Mouse (Mus musculus) embryonic fibroblast, embryonic 13.5 days (primary cell): ENCODE measurements around the gene Prdm8. TPM values are rescaled to one million over a fixed set of nuclear protein-coding genes. Genes with fewer than 3 reads are reported as not detected.

Source experiments
- H3K27ac ChIP-seq: 2 replicates; pipeline ENCODE4 v1.5.1; 2012; ENCODE audit warnings: low read length, control low read depth, inconsistent platforms; ENCODE audit not compliant: insufficient read depth
- H3K4me1 ChIP-seq: 2 replicates; pipeline ENCODE4 v1.6.1; 2011; ENCODE audit warnings: low read length; ENCODE audit not compliant: control insufficient read depth, insufficient read depth
- H3K4me3 ChIP-seq: 2 replicates; pipeline ENCODE4 v1.5.1; 2011; ENCODE audit warnings: mild to moderate bottlenecking, control low read depth, low read length; ENCODE audit not compliant: insufficient read depth
- CTCF ChIP-seq: IDR thresholded peaks from 2 replicates; pipeline ENCODE4 v1.5.1; 2011; ENCODE audit warnings: mild to moderate bottlenecking, control low read depth, low read length, moderate library complexity, borderline replicate concordance; ENCODE audit not compliant: insufficient read depth
- POLR2A ChIP-seq: IDR thresholded peaks from 2 replicates; pipeline ENCODE4 v1.6.1; 2011; ENCODE audit warnings: low read depth, mild to moderate bottlenecking, control low read depth, low read length, moderate library complexity
- polyA plus RNA-seq: library from polyadenylated mRNA; stranded (reverse); fragments of >200 nt; gene quantifications from 2 replicates; pipeline ENCODE4 v1.2.4, GENCODE M21; 2011; ENCODE audit warnings: low read depth; ENCODE audit not compliant: missing spikeins, insufficient read length

The Prdm8 gene
- 0.25 TPM in 1 of 2 replicates, not detected in the other for polyA plus RNA-seq

DNA sequence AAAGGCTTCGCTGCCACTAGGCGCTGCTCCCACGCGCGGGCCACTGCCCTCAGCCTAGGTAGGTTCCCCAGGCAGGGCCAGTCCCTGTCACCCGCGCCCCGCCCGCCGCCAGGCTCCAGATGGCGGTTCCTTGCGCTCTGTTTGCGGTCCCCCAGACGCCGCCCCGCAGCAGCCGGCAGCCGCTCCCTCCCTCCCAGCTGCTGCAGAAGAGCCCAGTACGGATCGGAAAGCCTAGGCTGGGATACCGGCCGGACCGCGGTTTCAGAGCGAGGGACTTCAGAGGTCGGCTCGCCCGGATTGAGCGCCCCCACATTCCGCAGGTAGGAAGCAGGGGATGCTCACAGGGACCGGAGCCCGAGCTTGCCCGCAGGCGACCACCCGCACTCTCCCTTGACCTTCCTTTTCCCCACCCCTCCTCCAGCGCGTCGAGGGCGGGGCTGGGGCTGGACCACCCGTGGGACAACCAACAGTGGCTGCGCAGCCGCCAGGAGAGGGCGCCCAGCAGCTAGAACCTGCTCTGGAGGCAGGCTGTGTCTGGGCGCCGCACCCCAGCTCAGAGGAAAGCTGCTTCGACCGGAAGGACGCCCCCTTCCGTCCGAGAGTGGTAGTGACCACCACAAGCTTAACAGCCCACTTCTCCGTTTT lies at the start of gene Prdm8:
Gene Prdm8, plus strand, starts transcription at position 19 of the 645 bp plus-strand sequence.
- TF ChIP-seq POLR2A (no peak), CTCF (peak; percentile 84)
- Histone ChIP-seq H3K4me1 (no peaks in the 10 kb centered on the region), H3K27ac (no peak within 1 kb of the TSS), H3K4me3 (peak within 1 kb of the TSS; percentile 55)

DNA sequence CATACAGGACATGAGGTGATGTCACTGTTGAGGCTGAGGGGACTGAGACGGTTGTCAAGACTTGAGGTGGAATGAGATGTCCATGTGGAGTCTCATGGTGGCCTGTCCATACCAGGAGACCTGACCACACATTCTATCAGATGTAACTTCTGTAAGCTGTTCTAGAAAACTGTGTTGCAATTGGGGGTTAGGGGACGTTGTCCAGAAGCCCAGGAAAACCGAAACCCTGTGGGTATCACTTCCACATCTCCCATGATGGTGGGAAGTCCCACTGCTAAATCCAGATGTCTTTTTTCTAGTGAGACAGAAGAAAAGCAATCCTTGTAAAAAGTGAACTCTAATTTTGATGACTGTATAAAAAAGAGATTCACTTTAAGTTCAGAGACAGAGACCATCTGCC lies 39.9 kb upstream of the Prdm8 start:
- no peak overlapping the region for H3K4me3 ChIP-seq
- no peak for TF ChIP-seq CTCF
- no peak for TF ChIP-seq POLR2A
- H3K4me1 ChIP-seq: no peaks in the 10 kb centered on the region
- H3K27ac ChIP-seq: no peak overlapping the region

DNA sequence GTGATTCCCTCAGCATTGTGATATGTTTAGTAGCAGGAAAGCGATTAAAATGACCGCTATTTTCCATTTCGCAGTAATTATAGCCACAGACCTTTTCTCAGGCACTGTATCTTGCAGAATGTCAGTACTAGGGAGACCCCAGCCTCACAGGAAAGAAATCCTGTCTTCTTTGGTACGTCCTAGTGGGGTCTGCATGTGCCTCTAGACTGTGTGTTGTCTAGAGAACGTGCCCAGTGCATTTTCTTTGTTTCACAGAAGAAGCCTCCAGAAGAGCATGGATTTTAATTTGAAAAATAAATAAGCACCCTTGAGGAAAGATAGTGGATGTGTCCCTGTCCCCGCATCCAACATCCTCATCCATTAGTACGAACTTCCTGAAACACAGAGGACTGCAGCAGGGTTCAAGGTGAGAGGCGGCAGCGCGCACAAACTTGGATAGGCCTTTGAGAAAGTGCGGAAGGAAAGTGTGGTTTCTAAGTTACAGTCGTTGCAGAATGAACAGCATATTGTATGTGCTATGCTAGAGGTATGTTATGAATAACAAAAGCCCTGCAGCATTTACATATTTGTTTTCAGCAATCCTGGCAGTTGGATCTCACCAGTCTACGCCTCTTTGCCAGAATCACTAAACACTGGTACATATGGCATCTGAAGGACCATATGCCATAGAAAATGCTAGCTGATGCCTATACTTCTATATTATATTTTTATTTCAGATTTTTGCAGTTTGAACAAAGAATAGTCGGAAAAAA lies 28.3 kb upstream of the Prdm8 start:
- H3K27ac ChIP-seq: no peak overlapping the region
- no peak overlapping the region for H3K4me3 ChIP-seq
- TF ChIP-seq POLR2A: no peak
- no peak for TF ChIP-seq CTCF
- H3K4me1 ChIP-seq: no peaks in the 10 kb centered on the region

DNA sequence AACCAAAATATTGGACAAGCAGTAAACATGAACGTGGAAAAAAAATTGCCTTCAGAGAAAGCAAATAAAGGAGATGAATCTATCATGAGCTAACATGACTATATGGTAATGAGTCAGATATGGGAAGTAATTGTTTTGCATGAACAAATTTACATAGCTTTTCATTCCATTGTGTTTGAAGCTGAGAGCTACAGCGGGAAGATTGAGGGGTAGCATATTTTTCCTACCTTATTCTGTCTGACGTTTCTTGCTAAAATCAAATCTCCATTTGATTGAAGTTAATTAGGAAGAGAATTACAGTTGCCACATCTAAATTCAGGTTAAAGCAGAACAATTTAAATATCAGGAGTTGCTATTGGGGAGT lies 27.7 kb upstream of the Prdm8 start:
- Histone ChIP-seq H3K27ac (no peak overlapping the region), H3K4me3 (no peak overlapping the region), H3K4me1 (no peaks in the 10 kb centered on the region)
- TF ChIP-seq CTCF: no peak
- TF ChIP-seq POLR2A: no peak

DNA sequence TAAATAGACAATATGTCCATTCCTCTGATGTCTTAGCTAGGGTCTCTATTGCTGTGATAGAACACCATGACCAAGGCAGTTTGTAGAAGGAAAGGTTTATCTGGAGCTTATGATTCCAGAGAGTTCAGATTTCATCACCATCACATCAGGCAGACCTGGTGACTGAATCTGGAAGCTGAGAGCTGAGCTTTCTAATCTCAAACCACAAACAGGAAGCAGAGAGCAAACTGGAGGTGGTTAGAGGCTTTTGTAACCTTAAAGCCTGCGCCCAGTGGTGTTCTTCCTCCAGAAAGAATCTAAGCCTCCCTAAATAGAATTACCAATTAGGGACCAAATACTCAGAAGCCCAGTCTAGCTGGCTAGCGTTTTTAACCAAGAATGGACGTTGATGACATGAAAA lies 20.1 kb upstream of the Prdm8 start:
- no peak for TF ChIP-seq POLR2A
- no peak for TF ChIP-seq CTCF
- Histone ChIP-seq H3K4me3 (no peak overlapping the region), H3K4me1 (no peaks in the 10 kb centered on the region), H3K27ac (no peak overlapping the region)

DNA sequence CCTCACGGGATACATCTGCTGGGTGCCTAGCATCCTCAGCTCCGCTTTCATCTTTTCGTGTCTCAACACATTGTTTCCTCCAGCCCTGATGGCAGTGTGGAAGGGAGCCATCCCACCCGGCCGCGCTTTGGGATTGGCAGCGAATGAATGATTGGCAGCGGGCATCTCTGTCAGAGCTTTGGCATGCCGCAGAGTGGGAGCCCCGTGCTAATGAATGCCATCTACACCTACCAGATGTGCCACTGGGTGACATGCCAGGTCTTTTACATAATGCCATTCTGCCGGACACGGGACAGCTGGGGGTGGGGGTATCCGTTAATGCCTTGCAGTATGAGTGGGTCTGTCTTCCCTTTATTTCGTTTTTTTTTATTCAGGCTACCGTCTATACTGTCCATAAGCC lies 882 bp upstream of the Prdm8 start:
- H3K4me3 ChIP-seq: no peak overlapping the region
- no peak overlapping the region for H3K27ac ChIP-seq
- H3K4me1 ChIP-seq: no peaks in the 10 kb centered on the region
- TF ChIP-seq CTCF: no peak
- no peak for TF ChIP-seq POLR2A

DNA sequence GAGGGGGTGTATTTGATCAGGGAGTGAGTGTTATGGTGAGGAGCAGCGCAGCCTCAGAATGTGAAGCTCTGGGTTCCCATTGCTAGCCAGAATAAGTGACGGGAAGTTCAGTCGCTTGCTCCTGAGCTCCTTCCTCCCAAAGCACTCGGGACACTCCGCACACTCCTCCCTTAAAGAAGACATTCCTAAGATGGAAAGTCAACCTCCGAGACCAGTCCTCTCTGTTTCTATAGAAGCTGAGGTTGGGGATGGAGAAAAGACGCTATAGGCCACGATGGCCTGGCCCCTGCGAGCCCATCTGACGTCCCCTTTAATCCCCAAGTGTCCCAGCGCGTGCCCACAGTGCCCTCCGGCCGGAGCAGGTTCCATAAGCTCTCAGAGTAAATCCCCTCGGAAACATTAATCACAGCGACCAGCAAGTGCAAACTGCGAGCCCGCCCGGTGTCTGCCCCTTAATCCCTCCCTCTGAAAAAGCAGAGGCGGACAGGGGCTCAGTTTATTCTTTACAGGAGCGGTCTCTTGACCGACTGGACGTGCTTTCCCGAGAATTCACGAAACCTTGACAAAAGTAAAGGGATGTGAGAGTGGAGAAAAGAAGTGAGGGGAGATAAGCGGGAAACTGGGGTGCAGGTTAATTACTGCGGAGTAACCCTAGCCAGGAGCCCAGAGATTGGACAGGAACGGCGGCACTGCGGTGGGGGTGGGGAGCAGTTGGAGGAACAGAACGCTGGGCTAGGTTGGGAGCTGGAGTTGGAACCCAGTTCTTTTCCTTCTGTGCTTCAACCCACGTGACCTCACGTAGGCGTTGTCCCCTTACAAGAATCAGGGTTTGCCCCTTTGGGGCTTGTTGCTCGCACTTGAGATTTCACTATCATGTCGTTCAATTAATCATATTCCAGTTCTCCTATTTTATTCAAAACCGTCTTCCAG lies 1.6 kb downstream of the Prdm8 start:
- Histone ChIP-seq H3K4me1 (no peaks in the 10 kb centered on the region), H3K4me3 (peak overlapping the region; percentile 36), H3K27ac (no peak overlapping the region)
- TF ChIP-seq POLR2A: 0 out of 2 replicates have a peak, but pooled peaks have one; percentile 24
- TF ChIP-seq CTCF: no peak

DNA sequence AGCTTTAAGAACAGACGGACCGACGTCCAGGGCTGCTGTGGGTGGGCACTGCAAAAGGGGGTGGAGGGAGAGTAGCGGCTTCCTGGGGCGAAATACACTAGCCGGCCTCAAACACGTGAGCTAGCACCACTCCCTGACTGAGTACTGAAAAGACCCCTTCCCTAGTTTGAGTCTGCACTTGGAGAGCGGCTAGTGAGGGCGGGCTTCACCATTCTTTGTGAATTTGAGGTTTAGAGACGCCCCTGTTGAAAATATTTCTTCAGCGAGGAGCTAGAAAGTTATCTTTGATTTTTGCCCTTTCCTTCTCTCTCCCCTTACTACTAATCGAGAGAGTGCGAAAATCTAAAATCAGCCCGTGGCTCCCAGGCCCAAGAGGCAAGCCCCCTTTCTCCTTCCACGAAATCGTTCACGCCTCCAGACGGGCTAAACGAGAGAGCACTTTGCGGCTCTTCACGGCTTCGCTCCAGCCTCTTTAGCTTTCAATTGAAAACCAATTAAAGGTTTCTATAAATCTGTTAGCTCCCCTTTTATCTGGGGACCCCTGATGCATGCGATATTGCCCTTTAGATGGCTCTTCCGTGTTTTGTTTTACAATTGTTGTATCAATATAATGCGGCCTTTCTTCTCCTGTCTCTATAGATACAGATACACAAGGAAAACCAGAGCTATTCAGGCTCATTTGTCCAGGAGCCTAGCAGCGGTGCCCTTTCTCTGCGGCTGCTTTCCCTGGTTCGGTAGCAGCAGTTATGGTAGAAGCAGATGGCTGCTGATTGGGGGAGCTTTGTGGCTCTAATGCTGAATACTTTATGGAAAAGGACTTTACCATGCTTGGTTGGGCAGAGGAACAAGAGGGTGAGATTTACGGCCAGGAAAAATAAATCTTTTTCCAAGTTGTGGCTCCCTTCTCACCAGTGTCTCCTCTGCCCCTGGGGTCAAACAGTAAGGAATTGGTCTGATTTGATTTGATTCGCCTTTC lies 2.7 kb downstream of the Prdm8 start:
- TF ChIP-seq CTCF (no peak), POLR2A (no peak)
- Histone ChIP-seq H3K4me1 (no peaks in the 10 kb centered on the region), H3K4me3 (no peak overlapping the region)

More for the DNA sequence above, 2.7 kb downstream of the Prdm8 start:
- H3K27ac ChIP-seq: no peak overlapping the region
